Mouse (Mus musculus): ENCODE measurements around the gene Zfp961. TPM values are rescaled to one million over a fixed set of nuclear protein-coding genes. Genes with fewer than 3 reads are reported as not detected.
"Not testable (repeated sequence)": the region's sequence is repeated elsewhere in the genome, so short reads cannot be mapped to it uniquely, and the experiment has no call there.

Gene Zfp961
- polyA plus RNA-seq, 1 experiment from 2014 or later: 22.6 TPM

GRCm38 (mm10) chr8:71926551-71926950 is 24.3 kb upstream of the Zfp961 start:
- no peaks in the 10 kb centered on the region for H3K9me3 ChIP-seq (ENCODE audit: control insufficient read depth, low read length)
- H3K27me3 ChIP-seq (replicated peaks; ENCODE audit: control insufficient read depth, insufficient read depth, low read length): no peaks in the 10 kb centered on the region
- no peak overlapping the region for H3K27ac ChIP-seq (ENCODE audit: low read length)
- ATAC-seq: no peak
- no peak overlapping the region for H3K9ac ChIP-seq (replicated peaks; ENCODE audit: low read depth, low read length)
- H3K4me2 ChIP-seq (ENCODE audit: low read length): no peak overlapping the region
- 93% methylated on average over 3 of the region's 3 CpGs for WGBS
- H3K4me1 ChIP-seq (replicated peaks; ENCODE audit: control insufficient read depth, insufficient read depth, low read length): 0 out of 2 replicates have a peak, but pooled peaks cover 5% of the 10 kb centered on the region
- no peak overlapping the region for H3K4me3 ChIP-seq (replicated peaks; ENCODE audit: low read length)
- peaks cover 13% of the 10 kb centered on the region for H3K36me3 ChIP-seq (ENCODE audit: control insufficient read depth, insufficient read depth)

- Histone ChIP-seq H3K4me2 (ENCODE audit: low read length) (no peak overlapping the region), H3K9ac (replicated peaks; ENCODE audit: low read depth, low read length) (no peak overlapping the region)
These were observed 23.1 kb upstream of the Zfp961 start for GRCm38 (mm10) chr8:71927779-71928178.

DNA sequence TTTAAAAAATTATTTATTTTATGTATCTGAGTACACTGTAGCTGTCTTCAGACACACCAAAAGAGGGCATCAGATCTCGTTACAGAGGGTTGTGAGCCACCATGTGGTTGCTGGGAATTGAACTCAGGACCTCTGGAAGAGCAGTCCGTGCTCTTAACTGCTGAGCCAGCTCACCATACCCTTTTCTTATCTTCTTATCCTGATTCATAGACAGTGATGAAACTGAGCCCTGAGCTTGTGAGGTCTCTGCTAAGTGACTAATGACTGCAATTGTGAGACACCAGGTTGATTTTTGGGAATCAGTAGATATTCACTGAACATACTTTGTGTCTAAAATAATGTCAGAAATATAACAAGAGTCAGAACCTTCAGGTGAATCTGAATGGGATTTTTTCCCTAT is 12.8 kb upstream of the Zfp961 start:
- H3K4me1 ChIP-seq (replicated peaks; ENCODE audit: control insufficient read depth, insufficient read depth, low read length); H3K9me3 ChIP-seq (ENCODE audit: control insufficient read depth, low read length); H3K9ac ChIP-seq (replicated peaks; ENCODE audit: low read depth, low read length); H3K27ac ChIP-seq (ENCODE audit: low read length); H3K27me3 ChIP-seq (replicated peaks; ENCODE audit: control insufficient read depth, insufficient read depth, low read length); ATAC-seq; H3K4me3 ChIP-seq (replicated peaks; ENCODE audit: low read length); H3K36me3 ChIP-seq (ENCODE audit: control insufficient read depth, insufficient read depth); H3K4me2 ChIP-seq (ENCODE audit: low read length): not testable (repeated sequence)
- whole genome bisulfite sequencing: 90% methylated on average over 2 of the region's 2 CpGs

More at GRCm38 (mm10) chr8:71927779-71928178, 23.1 kb upstream of the Zfp961 start:
- ATAC-seq: no peak
- Histone ChIP-seq H3K27ac (ENCODE audit: low read length) (no peak overlapping the region), H3K4me1 (replicated peaks; ENCODE audit: control insufficient read depth, insufficient read depth, low read length) (0 out of 2 replicates have a peak, but pooled peaks cover 5% of the 10 kb centered on the region), H3K36me3 (ENCODE audit: control insufficient read depth, insufficient read depth) (peaks cover 14% of the 10 kb centered on the region), H3K9me3 (ENCODE audit: control insufficient read depth, low read length) (no peaks in the 10 kb centered on the region), H3K27me3 (replicated peaks; ENCODE audit: control insufficient read depth, insufficient read depth, low read length) (no peaks in the 10 kb centered on the region), H3K4me3 (replicated peaks; ENCODE audit: low read length) (no peak overlapping the region)

DNA sequence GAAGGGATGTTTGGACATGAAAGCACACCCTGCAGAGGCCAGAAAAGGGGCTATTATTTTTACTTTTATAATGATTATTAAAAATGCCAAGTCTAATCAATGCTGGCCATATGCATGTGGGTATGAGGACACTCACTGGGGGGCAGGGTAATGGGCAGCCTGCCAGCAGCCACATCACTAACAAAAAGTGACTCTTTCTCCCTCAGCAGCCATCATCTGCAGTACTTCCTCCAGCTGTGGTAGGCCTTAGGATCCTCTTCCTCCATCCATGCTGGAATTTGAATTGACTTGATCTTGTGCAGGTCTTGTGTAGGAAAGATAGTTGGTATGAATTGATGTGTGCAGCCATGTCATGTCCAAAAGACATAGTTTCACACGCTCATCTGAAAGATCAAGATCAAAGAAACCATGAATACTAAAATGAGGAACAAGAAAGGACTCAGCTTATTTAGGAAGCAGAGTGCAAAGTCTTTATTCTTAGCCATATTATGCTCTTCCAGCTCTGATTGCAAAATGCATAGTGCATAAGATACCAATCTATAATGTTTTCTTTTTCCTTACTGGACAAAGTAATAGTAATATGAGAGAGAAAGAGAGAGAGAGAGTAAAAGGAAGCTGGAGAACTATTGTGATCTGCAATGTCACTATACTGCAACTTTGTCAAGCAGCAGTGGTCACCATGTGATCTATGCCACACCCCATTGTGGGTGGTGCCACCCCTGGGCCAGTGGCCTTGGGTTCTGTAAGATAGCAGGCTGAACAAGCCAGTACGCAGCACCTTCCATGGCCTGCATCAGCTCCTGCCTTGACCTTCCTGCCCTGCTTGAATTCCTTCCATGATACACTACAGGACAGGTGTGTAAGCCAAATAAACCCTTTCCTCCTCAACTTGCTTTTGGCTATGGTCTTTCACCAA is 10.3 kb upstream of the Zfp961 start:
- no peak for ATAC-seq
- Histone ChIP-seq H3K27ac (ENCODE audit: low read length) (no peak overlapping the region), H3K4me2 (ENCODE audit: low read length) (no peak overlapping the region), H3K4me3 (replicated peaks; ENCODE audit: low read length) (no peak overlapping the region), H3K9me3 (ENCODE audit: control insufficient read depth, low read length) (no peaks in the 10 kb centered on the region), H3K9ac (replicated peaks; ENCODE audit: low read depth, low read length) (no peak overlapping the region), H3K4me1 (replicated peaks; ENCODE audit: control insufficient read depth, insufficient read depth, low read length) (no peaks in the 10 kb centered on the region), H3K36me3 (ENCODE audit: control insufficient read depth, insufficient read depth) (no peaks in the 10 kb centered on the region), H3K27me3 (replicated peaks; ENCODE audit: control insufficient read depth, insufficient read depth, low read length) (no peaks in the 10 kb centered on the region)
- 82% methylated on average over 2 of the region's 2 CpGs for WGBS

DNA sequence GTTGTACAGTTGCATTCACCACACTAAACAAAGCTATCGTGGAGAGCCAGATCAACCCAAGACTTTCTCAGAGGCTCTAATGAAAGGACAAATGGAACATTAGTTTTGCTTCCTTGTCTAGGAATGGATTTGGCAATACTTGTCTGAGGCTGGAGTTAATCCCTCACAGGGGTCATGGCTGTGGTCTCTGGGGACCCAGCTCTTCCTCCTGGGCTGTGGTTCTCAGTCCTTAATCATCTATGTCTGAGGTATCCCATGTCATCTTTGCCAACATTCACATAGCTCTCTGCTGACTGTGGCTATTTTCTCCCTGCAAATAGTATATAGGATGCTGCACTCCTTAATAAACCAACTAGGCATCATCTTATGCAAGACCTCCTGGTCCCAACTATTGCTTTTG is 9.1 kb upstream of the Zfp961 start:
- Histone ChIP-seq H3K27ac (ENCODE audit: low read length) (no peak overlapping the region), H3K4me3 (replicated peaks; ENCODE audit: low read length) (no peak overlapping the region), H3K9ac (replicated peaks; ENCODE audit: low read depth, low read length) (no peak overlapping the region), H3K27me3 (replicated peaks; ENCODE audit: control insufficient read depth, insufficient read depth, low read length) (peaks cover 5% of the 10 kb centered on the region; the same call in 1 of the 2 replicates), H3K4me2 (ENCODE audit: low read length) (no peak overlapping the region), H3K36me3 (ENCODE audit: control insufficient read depth, insufficient read depth) (no peaks in the 10 kb centered on the region), H3K4me1 (replicated peaks; ENCODE audit: control insufficient read depth, insufficient read depth, low read length) (no peaks in the 10 kb centered on the region), H3K9me3 (ENCODE audit: control insufficient read depth, low read length) (no peaks in the 10 kb centered on the region)
- ATAC-seq: no peak
- WGBS: 72% methylated on average over 1 of the region's 1 CpGs

DNA sequence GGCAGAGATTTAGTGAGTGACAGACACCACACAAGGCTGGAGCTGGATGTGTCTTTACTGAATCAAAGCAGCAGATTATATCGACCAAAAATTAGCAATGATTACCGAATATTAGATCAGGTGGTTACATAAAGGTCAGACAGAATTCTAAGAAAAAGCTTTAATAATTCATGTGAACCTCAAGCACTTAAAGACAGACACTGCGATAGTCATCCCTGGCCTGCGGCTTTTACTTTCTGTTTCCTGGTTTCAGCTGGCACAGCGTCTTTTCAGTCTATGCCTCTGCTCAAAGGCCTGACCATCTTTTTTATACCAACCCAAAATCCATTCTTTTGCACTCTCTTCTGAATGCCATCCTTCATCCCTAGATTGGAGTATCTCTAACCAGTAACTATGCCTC is 2.2 kb upstream of the Zfp961 start:
- H3K4me1 ChIP-seq (replicated peaks; ENCODE audit: control insufficient read depth, insufficient read depth, low read length): peaks cover 14% of the 10 kb centered on the region
- no peak overlapping the region for H3K27ac ChIP-seq (ENCODE audit: low read length)
- 93% methylated on average over 5 of the region's 5 CpGs for WGBS
- no peak overlapping the region for H3K4me3 ChIP-seq (replicated peaks; ENCODE audit: low read length)
- ATAC-seq: no peak
- no peaks in the 10 kb centered on the region for H3K9me3 ChIP-seq (ENCODE audit: control insufficient read depth, low read length)
- no peak overlapping the region for H3K4me2 ChIP-seq (ENCODE audit: low read length)
- no peak overlapping the region for H3K9ac ChIP-seq (replicated peaks; ENCODE audit: low read depth, low read length)
- H3K36me3 ChIP-seq (ENCODE audit: control insufficient read depth, insufficient read depth): no peaks in the 10 kb centered on the region; the same call in 1 of the 2 replicates
- H3K27me3 ChIP-seq (replicated peaks; ENCODE audit: control insufficient read depth, insufficient read depth, low read length): peaks cover 5% of the 10 kb centered on the region; the same call in 1 of the 2 replicates

- Histone ChIP-seq H3K9me3 (ENCODE audit: control insufficient read depth, low read length) (peaks cover 10% of the 10 kb centered on the region), H3K27ac (ENCODE audit: low read length) (no peak overlapping the region; the same call in 1 of the 2 replicates), H3K4me2 (ENCODE audit: low read length) (peak overlapping the region; percentile 52), H3K36me3 (ENCODE audit: control insufficient read depth, insufficient read depth) (peaks cover 3% of the 10 kb centered on the region; the same call in 1 of the 2 replicates), H3K27me3 (replicated peaks; ENCODE audit: control insufficient read depth, insufficient read depth, low read length) (no peaks in the 10 kb centered on the region), H3K9ac (replicated peaks; ENCODE audit: low read depth, low read length) (peak overlapping the region; percentile 79), H3K4me3 (replicated peaks; ENCODE audit: low read length) (peak overlapping the region; percentile 78), H3K4me1 (replicated peaks; ENCODE audit: control insufficient read depth, insufficient read depth, low read length) (peaks cover 14% of the 10 kb centered on the region)
- WGBS: 31% methylated on average over 13 of the region's 14 CpGs
- ATAC-seq: no peak
These were observed 761 bp downstream of the Zfp961 start for GRCm38 (mm10) chr8:71951436-71952161.

DNA sequence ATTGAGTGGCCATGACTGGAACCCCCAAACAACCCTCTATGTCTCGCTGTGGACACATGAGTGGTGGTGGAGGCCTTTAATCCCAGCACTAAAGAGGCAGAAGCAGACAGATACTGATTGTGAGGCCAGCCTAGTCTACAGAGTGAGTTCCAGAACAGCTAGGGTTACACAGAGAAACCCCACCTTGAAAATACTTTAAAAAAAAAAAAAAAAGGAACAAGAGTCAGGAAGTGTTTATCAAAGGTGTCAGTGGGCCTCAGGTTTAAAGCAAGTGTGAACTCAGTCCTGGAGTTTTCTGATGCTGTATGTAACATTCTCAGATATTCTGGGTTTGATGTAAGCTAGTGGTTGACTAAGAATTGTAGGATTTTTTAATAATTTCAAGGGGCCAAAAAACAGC is 1.7 kb downstream of the Zfp961 start:
- 100% methylated on average over 1 of the region's 1 CpGs for WGBS
- peaks cover 14% of the 10 kb centered on the region for H3K4me1 ChIP-seq (replicated peaks; ENCODE audit: control insufficient read depth, insufficient read depth, low read length)
- no peak overlapping the region for H3K4me2 ChIP-seq (ENCODE audit: low read length)
- H3K4me3 ChIP-seq (replicated peaks; ENCODE audit: low read length): no peak overlapping the region
- peaks cover 10% of the 10 kb centered on the region for H3K9me3 ChIP-seq (ENCODE audit: control insufficient read depth, low read length)
- H3K9ac ChIP-seq (replicated peaks; ENCODE audit: low read depth, low read length): no peak overlapping the region
- no peak overlapping the region for H3K27ac ChIP-seq (ENCODE audit: low read length)
- H3K27me3 ChIP-seq (replicated peaks; ENCODE audit: control insufficient read depth, insufficient read depth, low read length): no peaks in the 10 kb centered on the region
- peaks cover 3% of the 10 kb centered on the region; the same call in 1 of the 2 replicates for H3K36me3 ChIP-seq (ENCODE audit: control insufficient read depth, insufficient read depth)
- no peak for ATAC-seq

DNA sequence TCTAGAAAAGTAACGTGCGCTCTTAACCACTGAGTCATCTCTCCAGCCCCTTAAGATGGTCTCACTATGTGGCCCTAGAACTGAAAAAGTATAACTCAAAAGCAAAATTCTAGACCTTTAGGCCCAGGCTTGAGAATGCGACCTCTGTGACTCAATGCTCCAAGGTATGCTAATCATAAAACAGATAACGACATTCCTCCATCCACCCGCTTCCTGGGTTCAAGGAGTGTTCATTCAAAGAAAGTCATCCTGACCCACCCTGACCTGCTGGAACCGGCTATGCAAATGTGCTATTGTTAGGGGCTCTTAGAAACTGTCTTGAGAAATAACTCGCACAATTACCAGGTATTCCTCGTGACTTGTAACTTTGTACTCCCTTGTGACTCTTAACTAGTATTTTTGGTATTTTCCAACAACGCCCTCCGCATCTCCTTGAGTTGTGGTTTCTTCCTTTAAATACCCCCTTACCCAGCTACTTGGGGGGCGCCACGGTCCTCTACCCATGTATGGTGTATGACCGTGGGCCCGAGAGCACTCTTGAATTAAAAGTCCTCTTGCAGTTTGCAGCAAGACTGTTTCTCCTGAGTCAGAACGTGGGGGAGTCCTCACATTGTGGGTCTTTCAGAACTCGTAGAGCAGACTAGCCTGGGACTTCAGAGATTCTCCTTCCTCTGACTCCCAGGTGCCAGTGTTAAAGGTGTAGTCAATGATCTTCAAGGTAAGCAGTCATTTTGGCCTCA is 2.3 kb downstream of the Zfp961 start:
- H3K9me3 ChIP-seq (ENCODE audit: control insufficient read depth, low read length); H3K36me3 ChIP-seq (ENCODE audit: control insufficient read depth, insufficient read depth); H3K4me3 ChIP-seq (replicated peaks; ENCODE audit: low read length); ATAC-seq; H3K4me2 ChIP-seq (ENCODE audit: low read length); H3K27ac ChIP-seq (ENCODE audit: low read length); H3K9ac ChIP-seq (replicated peaks; ENCODE audit: low read depth, low read length); H3K27me3 ChIP-seq (replicated peaks; ENCODE audit: control insufficient read depth, insufficient read depth, low read length): not testable (repeated sequence)
- peaks cover 14% of the 10 kb centered on the region for H3K4me1 ChIP-seq (replicated peaks; ENCODE audit: control insufficient read depth, insufficient read depth, low read length)
- WGBS: 97% methylated on average over 16 of the region's 16 CpGs
